Mouse (Mus musculus): Measurements from ENCODE around the gene Trim10. TPM values are rescaled to one million over a fixed set of nuclear protein-coding genes. Genes with fewer than 3 reads are reported as not detected.

Gene Trim10
- polyA plus RNA-seq, 1 experiment: not detected

- Histone ChIP-seq H3K4me3 (ENCODE audit: insufficient read depth, low read length) (no peak overlapping the region), H3K4me1 (ENCODE audit: control insufficient read depth, insufficient read depth, low read length) (peaks cover 15% of the 10 kb centered on the region), H3K27ac (ENCODE audit: insufficient read depth, low read depth, low read length) (no peak overlapping the region)
- TF ChIP-seq POLR2A (IDR thresholded peaks at IDR 0.05; ENCODE audit: borderline replicate concordance, low read depth, low read length) (no peak), CTCF (IDR thresholded peaks at IDR 0.05; ENCODE audit: low read depth, low read length) (no peak)
These were observed 17.7 kb upstream of the Trim10 start for GRCm38 (mm10) chr17:36851627-36852026.

GRCm38 (mm10) chr17:36855484-36855883, 13.9 kb upstream of the Trim10 start:
- TF ChIP-seq CTCF (IDR thresholded peaks at IDR 0.05; ENCODE audit: low read depth, low read length) (no peak), POLR2A (IDR thresholded peaks at IDR 0.05; ENCODE audit: borderline replicate concordance, low read depth, low read length) (no peak)
- Histone ChIP-seq H3K27ac (ENCODE audit: insufficient read depth, low read depth, low read length) (no peak overlapping the region), H3K4me3 (ENCODE audit: insufficient read depth, low read length) (no peak overlapping the region), H3K4me1 (ENCODE audit: control insufficient read depth, insufficient read depth, low read length) (peaks cover 12% of the 10 kb centered on the region)

GRCm38 (mm10) chr17:36856236-36856635, 13.1 kb upstream of the Trim10 start:
- TF ChIP-seq CTCF (IDR thresholded peaks at IDR 0.05; ENCODE audit: low read depth, low read length) (no peak), POLR2A (IDR thresholded peaks at IDR 0.05; ENCODE audit: borderline replicate concordance, low read depth, low read length) (no peak)
- no peak overlapping the region for H3K4me3 ChIP-seq (ENCODE audit: insufficient read depth, low read length)

GRCm38 (mm10) chr17:36858181-36858580, 11.2 kb upstream of the Trim10 start:
- Histone ChIP-seq H3K27ac (ENCODE audit: insufficient read depth, low read depth, low read length) (no peak overlapping the region), H3K4me3 (ENCODE audit: insufficient read depth, low read length) (no peak overlapping the region), H3K4me1 (ENCODE audit: control insufficient read depth, insufficient read depth, low read length) (peaks cover 12% of the 10 kb centered on the region)
- TF ChIP-seq POLR2A (IDR thresholded peaks at IDR 0.05; ENCODE audit: borderline replicate concordance, low read depth, low read length) (no peak), CTCF (IDR thresholded peaks at IDR 0.05; ENCODE audit: low read depth, low read length) (no peak)

More at GRCm38 (mm10) chr17:36856236-36856635, 13.1 kb upstream of the Trim10 start:
- no peak overlapping the region for H3K27ac ChIP-seq (ENCODE audit: insufficient read depth, low read depth, low read length)
- peaks cover 12% of the 10 kb centered on the region for H3K4me1 ChIP-seq (ENCODE audit: control insufficient read depth, insufficient read depth, low read length)

DNA sequence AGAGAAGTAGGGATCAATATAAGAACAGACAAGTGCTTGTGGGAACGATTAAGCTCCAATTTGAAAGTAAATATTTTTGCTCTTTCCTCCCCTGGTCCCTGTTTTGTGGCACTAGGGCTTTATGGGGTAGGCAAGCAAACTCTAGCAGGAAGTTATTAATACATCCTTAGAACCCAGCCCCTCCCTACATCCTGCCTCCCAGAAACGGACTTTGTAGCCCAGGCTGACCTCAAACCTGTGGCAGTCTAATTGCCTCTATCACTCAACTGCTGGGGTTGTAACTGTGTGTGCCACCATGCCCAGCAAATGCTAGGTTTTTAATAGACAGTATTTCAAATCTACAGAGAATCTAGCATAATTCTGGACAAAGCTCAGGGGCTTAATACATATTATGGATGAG, 7.7 kb upstream of the Trim10 start:
- no peak overlapping the region for H3K4me3 ChIP-seq (ENCODE audit: insufficient read depth, low read length)
- TF ChIP-seq POLR2A (IDR thresholded peaks at IDR 0.05; ENCODE audit: borderline replicate concordance, low read depth, low read length): no peak
- TF ChIP-seq CTCF (IDR thresholded peaks at IDR 0.05; ENCODE audit: low read depth, low read length): no peak
- peaks cover 12% of the 10 kb centered on the region for H3K4me1 ChIP-seq (ENCODE audit: control insufficient read depth, insufficient read depth, low read length)
- H3K27ac ChIP-seq (ENCODE audit: insufficient read depth, low read depth, low read length): no peak overlapping the region

- Histone ChIP-seq H3K4me1 (ENCODE audit: control insufficient read depth, insufficient read depth, low read length) (no peaks in the 10 kb centered on the region), H3K27ac (ENCODE audit: insufficient read depth, low read depth, low read length) (no peak within 1 kb of the TSS), H3K4me3 (ENCODE audit: insufficient read depth, low read length) (no peak within 1 kb of the TSS)
- no peak for TF ChIP-seq CTCF (IDR thresholded peaks at IDR 0.05; ENCODE audit: low read depth, low read length)
- no peak for TF ChIP-seq POLR2A (IDR thresholded peaks at IDR 0.05; ENCODE audit: borderline replicate concordance, low read depth, low read length)
These were observed 2.5 kb upstream of the Trim10 start, which contains the start of gene Trim15 for GRCm38 (mm10) chr17:36866719-36867527. Gene Trim15, minus strand, starts transcription at chr17:36867210.

- Histone ChIP-seq H3K4me3 (ENCODE audit: insufficient read depth, low read length) (no peak overlapping the region), H3K27ac (ENCODE audit: insufficient read depth, low read depth, low read length) (no peak overlapping the region), H3K4me1 (ENCODE audit: control insufficient read depth, insufficient read depth, low read length) (no peaks in the 10 kb centered on the region)
- no peak for TF ChIP-seq POLR2A (IDR thresholded peaks at IDR 0.05; ENCODE audit: borderline replicate concordance, low read depth, low read length)
- TF ChIP-seq CTCF (IDR thresholded peaks at IDR 0.05; ENCODE audit: low read depth, low read length): no peak
These were observed 538 bp upstream of the Trim10 start for GRCm38 (mm10) chr17:36868836-36869235.

- TF ChIP-seq POLR2A (IDR thresholded peaks at IDR 0.05; ENCODE audit: borderline replicate concordance, low read depth, low read length) (no peak), CTCF (IDR thresholded peaks at IDR 0.05; ENCODE audit: low read depth, low read length) (no peak)
- Histone ChIP-seq H3K4me3 (ENCODE audit: insufficient read depth, low read length) (no peak overlapping the region), H3K27ac (ENCODE audit: insufficient read depth, low read depth, low read length) (no peak overlapping the region), H3K4me1 (ENCODE audit: control insufficient read depth, insufficient read depth, low read length) (no peaks in the 10 kb centered on the region)
These were observed 809 bp downstream of the Trim10 start for GRCm38 (mm10) chr17:36869955-36870810.

DNA sequence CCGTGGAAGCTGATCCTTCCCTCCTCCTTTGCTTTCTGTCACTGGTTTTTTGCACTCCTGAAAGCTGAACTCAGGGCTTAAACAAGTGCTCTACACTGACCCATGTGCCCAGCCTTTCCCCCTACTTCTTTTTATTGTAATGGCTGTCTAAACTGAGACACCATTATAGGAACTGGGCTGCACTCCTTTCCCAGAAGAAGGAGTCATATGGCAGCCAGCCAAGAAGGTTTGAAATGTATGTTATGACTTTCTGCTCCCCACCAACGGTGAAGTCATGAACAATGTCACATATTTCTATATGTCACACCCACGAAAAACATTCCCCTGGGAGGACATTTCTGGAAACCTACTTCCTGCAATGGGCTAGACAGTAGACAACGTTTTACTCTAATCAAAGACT, 5.3 kb downstream of the Trim10 start:
- H3K4me1 ChIP-seq (ENCODE audit: control insufficient read depth, insufficient read depth, low read length): no peaks in the 10 kb centered on the region
- no peak overlapping the region for H3K4me3 ChIP-seq (ENCODE audit: insufficient read depth, low read length)
- TF ChIP-seq CTCF (IDR thresholded peaks at IDR 0.05; ENCODE audit: low read depth, low read length) (no peak), POLR2A (IDR thresholded peaks at IDR 0.05; ENCODE audit: borderline replicate concordance, low read depth, low read length) (no peak)
- no peak overlapping the region for H3K27ac ChIP-seq (ENCODE audit: insufficient read depth, low read depth, low read length)

DNA sequence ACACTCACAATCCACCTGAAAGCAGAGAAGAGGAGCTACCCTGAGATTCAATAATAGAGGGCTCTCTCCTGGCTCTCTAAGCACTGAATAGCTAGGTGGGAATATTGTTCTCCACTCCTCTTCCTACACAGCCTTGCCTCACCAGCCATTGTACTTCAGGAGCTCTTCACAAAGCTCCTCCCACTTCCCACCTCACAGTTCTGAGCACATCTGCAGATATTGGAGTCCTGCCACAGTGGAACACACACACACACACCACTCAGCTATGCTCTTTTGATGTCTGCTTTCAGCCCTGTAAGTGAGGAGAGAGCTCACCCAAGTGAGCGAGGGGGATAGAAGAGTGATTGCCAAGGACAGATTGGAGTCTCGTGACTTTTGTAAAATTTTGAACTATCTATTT, 14.0 kb downstream of the Trim10 start:
- Histone ChIP-seq H3K4me1 (ENCODE audit: control insufficient read depth, insufficient read depth, low read length) (no peaks in the 10 kb centered on the region), H3K27ac (ENCODE audit: insufficient read depth, low read depth, low read length) (no peak overlapping the region), H3K4me3 (ENCODE audit: insufficient read depth, low read length) (no peak overlapping the region)
- TF ChIP-seq POLR2A (IDR thresholded peaks at IDR 0.05; ENCODE audit: borderline replicate concordance, low read depth, low read length) (no peak), CTCF (IDR thresholded peaks at IDR 0.05; ENCODE audit: low read depth, low read length) (no peak)

Data from bone marrow macrophage, adult 2 months (primary cell).